Mouse (Mus musculus) hindbrain, embryonic 13.5 days (tissue): ENCODE measurements around the gene Rnasek. TPM values are rescaled to one million over a fixed set of nuclear protein-coding genes. Genes with fewer than 3 reads are reported as not detected.
A peak's percentile ranks its signal among the peaks of the same experiment; 100 is the strongest.

Experiments used
- ATAC-seq: fragments of 200-750 bp; cut with Nextera tagmentation; 2 replicates; pipeline ENCODE4 v1.8.0; 2017; ENCODE audit warnings: moderate TSS enrichment; ENCODE audit not compliant: low FRiP score
- H3K27ac ChIP-seq: fragments of 300-500 bp; sonication (generic); 2 replicates; pipeline ENCODE4 v1.5.1; 2015; ENCODE audit warnings: inconsistent platforms, mild to moderate bottlenecking, moderate library complexity
- H3K27me3 ChIP-seq: fragments of 300-500 bp; sonication (generic); 2 replicates; pipeline ENCODE4 v1.6.1; 2015; ENCODE audit warnings: mild to moderate bottlenecking, inconsistent platforms
- H3K36me3 ChIP-seq: fragments of 300-500 bp; sonication (generic); 2 replicates; pipeline ENCODE4 v1.6.1; 2015; ENCODE audit warnings: mild to moderate bottlenecking, inconsistent platforms
- H3K4me1 ChIP-seq: fragments of 300-500 bp; sonication (generic); replicated peaks from 2 replicates; pipeline ENCODE4 v1.6.1; 2015; ENCODE audit warnings: inconsistent platforms
- H3K4me2 ChIP-seq: fragments of 300-500 bp; sonication (generic); 2 replicates; pipeline ENCODE4 v1.6.1; 2015; ENCODE audit warnings: inconsistent platforms, mild to moderate bottlenecking, moderate library complexity
- H3K4me3 ChIP-seq: fragments of 300-500 bp; sonication (generic); 2 replicates; pipeline ENCODE4 v1.5.1; 2015; ENCODE audit warnings: mild to moderate bottlenecking, inconsistent platforms
- H3K9ac ChIP-seq: fragments of 300-500 bp; sonication (generic); 2 replicates; pipeline ENCODE4 v1.6.1; 2015; ENCODE audit warnings: mild to moderate bottlenecking, inconsistent platforms
- H3K9me3 ChIP-seq: fragments of 300-500 bp; sonication (generic); 2 replicates; pipeline ENCODE4 v1.6.1; 2016; ENCODE audit warnings: inconsistent platforms
- WGBS: fragments of 180-500 bp; shearing (Covaris S2); methylation state at CpG from one replicate; pipeline ENCODE4 v1.1.7; 2015; 5-methylcytosine and 5-hydroxymethylcytosine counted together
- polyA plus RNA-seq: library from polyadenylated mRNA; unstranded; fragments of >200 nt; fragmentation: Nextera tagmentation; extraction: Ambion mirVana; gene quantifications from 2 replicates; pipeline ENCODE4 v1.2.1, GENCODE M21; 2015

Rnasek gene
- polyA plus RNA-seq, 1 experiment from 2014 or later: 342 TPM

- peak within 1 kb of the TSS; percentile 43 for H3K4me2 ChIP-seq
- peak within 1 kb of the TSS; percentile 23 for H3K4me3 ChIP-seq
- no peaks in the 10 kb centered on the region for H3K9me3 ChIP-seq
- H3K27ac ChIP-seq: no peak within 1 kb of the TSS
- no peak for ATAC-seq
- H3K4me1 ChIP-seq: peaks cover 4% of the 10 kb centered on the region
- peak within 1 kb of the TSS; percentile 39 for H3K9ac ChIP-seq
- H3K27me3 ChIP-seq: peaks cover 71% of the 10 kb centered on the region
- WGBS: 2% methylated on average over 25 of the region's 25 CpGs
- H3K36me3 ChIP-seq: no peaks in the 10 kb centered on the region
Measured at GRCm38 (mm10) chr11:70254931-70255531, 15.4 kb upstream of the Rnasek start, which contains the start of gene Alox12. Alox12 (minus strand) TSS chr11:70255353.

DNA sequence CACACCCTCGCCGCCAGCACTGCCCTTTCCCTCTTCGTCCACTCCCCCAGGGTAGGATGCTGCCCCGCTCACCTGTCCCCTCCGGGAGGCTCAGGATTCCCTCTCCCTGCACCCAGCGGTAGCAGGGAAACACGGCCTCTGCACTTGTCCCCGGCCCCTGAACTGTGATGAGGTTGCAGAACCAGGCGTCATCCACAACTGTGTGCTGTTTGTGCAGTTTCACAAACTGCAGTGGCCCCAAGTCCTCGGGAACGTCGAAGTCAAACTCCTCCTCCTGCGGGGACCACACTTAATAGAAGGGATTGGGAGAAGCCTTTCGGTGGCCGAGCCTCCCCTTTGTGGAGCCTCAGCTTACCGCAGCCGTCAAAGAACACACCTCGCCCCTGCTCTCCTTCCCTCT is 14.7 kb upstream of the Rnasek start:
- Histone ChIP-seq H3K27ac (no peak overlapping the region), H3K9me3 (no peaks in the 10 kb centered on the region), H3K9ac (no peak overlapping the region), H3K4me3 (peak overlapping the region; percentile 23), H3K36me3 (no peaks in the 10 kb centered on the region), H3K4me2 (peak overlapping the region; percentile 43), H3K4me1 (peaks cover 4% of the 10 kb centered on the region), H3K27me3 (peaks cover 77% of the 10 kb centered on the region)
- 4% methylated on average over 18 of the region's 18 CpGs for WGBS
- no peak for ATAC-seq

GRCm38 (mm10) chr11:70251853-70252252 is 12.2 kb upstream of the Rnasek start:
- Histone ChIP-seq H3K9ac (no peak overlapping the region), H3K9me3 (no peaks in the 10 kb centered on the region), H3K4me2 (no peak overlapping the region), H3K4me1 (peaks cover 4% of the 10 kb centered on the region), H3K36me3 (no peaks in the 10 kb centered on the region), H3K4me3 (no peak overlapping the region), H3K27ac (no peak overlapping the region), H3K27me3 (peaks cover 69% of the 10 kb centered on the region)
- ATAC-seq: no peak
- 84% methylated on average over 8 of the region's 8 CpGs for WGBS

- H3K9ac ChIP-seq: no peak overlapping the region
- H3K27me3 ChIP-seq: peaks cover 67% of the 10 kb centered on the region
Measured at GRCm38 (mm10) chr11:70250150-70250549, 10.5 kb upstream of the Rnasek start.

GRCm38 (mm10) chr11:70247136-70247845 is 7.6 kb upstream of the Rnasek start:
- 44% methylated on average over 9 of the region's 9 CpGs for WGBS
- H3K4me3 ChIP-seq: no peak overlapping the region

More at GRCm38 (mm10) chr11:70250150-70250549, 10.5 kb upstream of the Rnasek start:
- H3K4me3 ChIP-seq: no peak overlapping the region
- no peaks in the 10 kb centered on the region for H3K9me3 ChIP-seq
- WGBS: 78% methylated on average over 11 of the region's 11 CpGs
- H3K4me1 ChIP-seq: peaks cover 4% of the 10 kb centered on the region
- no peak overlapping the region for H3K27ac ChIP-seq
- H3K36me3 ChIP-seq: no peaks in the 10 kb centered on the region
- H3K4me2 ChIP-seq: no peak overlapping the region
- ATAC-seq: no peak

DNA sequence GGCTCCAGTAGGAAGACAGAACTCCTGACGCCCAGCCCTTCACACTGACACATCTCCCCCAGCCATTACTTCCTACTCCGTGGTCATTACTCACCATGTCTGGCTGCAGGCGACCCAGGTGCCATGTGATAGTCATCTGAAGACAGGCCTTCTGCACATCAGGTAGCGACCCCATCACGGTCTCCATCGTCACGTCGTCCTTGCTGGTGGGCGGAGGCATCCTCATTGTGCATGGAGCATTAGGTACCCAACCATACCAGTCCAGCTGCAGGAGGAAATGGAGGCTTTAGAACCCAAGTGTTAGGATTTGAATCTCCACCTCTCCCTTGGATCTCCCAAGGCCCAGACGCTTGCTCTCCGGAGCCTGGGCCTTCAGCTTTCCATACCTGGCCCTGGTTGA is 2.9 kb upstream of the Rnasek start:
- Histone ChIP-seq H3K4me2 (no peak overlapping the region), H3K27ac (no peak overlapping the region), H3K9ac (no peak overlapping the region), H3K36me3 (no peaks in the 10 kb centered on the region), H3K9me3 (no peaks in the 10 kb centered on the region), H3K27me3 (peaks cover 25% of the 10 kb centered on the region), H3K4me3 (no peak overlapping the region), H3K4me1 (peaks cover 21% of the 10 kb centered on the region)
- 72% methylated on average over 11 of the region's 11 CpGs for WGBS
- ATAC-seq: no peak

More at GRCm38 (mm10) chr11:70247136-70247845, 7.6 kb upstream of the Rnasek start:
- ATAC-seq: no peak
- Histone ChIP-seq H3K36me3 (no peaks in the 10 kb centered on the region), H3K9ac (no peak overlapping the region), H3K4me1 (no peaks in the 10 kb centered on the region), H3K27me3 (peaks cover 54% of the 10 kb centered on the region), H3K27ac (no peak overlapping the region), H3K4me2 (no peak overlapping the region), H3K9me3 (no peaks in the 10 kb centered on the region)

DNA sequence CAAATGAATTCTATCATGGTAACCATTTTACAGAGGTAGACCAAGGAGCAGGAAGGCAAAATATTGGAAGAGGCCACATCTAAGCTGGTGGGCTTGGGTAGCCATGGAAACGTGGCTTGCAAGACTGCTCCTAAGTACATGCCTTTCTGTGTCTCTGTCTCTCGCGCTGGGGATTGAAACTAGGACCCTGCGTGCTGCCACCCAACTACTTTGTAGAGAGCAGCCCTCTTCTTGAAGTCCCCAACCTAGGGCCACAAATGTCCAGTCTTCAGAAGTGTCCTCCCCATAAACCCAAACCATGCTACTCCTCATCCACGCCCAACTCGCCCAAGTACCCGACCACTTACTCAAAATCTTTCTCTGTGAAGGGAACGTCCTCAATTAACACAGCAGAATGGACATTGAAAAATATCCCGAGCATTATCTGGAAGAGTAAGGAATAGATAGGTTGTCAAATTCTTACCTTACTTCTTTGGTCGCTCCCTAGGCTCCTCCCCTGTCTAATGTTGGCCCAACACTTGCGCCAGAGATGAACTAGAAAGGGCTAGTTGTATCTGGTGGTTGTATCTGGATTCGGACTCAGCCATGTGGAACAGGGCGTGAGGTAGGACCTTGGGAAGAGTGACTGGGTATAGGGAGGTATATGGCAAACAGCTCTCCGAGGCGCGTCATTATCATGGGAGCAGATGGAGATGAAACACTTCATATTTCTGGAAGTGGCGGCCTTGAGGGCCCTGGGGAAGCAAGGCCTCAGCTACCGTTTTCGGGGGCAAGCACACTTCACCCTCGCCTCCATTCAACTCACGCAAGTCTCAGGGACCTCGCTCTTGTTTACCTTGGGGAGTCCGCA is 826 bp downstream of the Rnasek start:
- Histone ChIP-seq H3K36me3 (peaks cover 21% of the 10 kb centered on the region), H3K9me3 (no peaks in the 10 kb centered on the region), H3K27me3 (peaks cover 4% of the 10 kb centered on the region; the same call in 1 of the 2 replicates), H3K9ac (peak overlapping the region; percentile 95), H3K4me1 (peaks cover 40% of the 10 kb centered on the region), H3K27ac (peak overlapping the region; percentile 95), H3K4me3 (peak overlapping the region; percentile 93), H3K4me2 (peak overlapping the region; percentile 94)
- ATAC-seq: no peak
- 12% methylated on average over 23 of the region's 23 CpGs for WGBS

DNA sequence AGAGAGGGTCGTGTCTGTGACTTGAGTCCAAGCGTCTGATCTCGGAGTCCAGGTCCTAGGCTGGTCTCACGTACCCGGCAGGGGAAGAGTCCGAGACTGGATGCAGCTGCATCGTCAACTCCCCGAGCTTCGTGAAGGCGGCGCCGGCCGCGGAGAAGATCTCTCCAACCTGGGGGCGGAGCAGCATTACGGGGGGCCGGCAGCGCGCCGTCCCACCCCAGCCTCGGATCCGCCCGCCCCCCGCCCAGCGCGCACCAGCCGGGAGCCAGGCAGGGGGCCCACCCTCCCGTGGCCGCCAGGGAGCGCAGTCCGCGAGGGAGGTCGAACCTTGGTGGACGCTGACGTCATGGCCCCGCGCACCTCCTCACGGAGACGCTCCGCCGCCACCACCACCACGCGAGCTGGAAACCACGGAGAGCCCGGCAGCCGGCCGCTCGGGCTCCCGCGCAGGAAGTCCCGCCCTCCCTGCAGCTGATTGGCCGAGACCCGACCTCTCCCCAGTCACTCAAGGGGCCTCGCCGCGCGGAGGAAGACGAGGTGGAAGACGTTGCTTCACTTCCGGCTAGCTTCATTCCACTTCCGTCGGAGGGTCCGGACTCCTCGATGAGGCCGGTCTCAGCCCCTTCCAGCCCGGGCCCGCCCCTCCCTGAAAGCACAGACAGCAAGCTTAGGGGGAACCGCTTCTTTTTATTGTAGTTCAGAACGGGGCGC is 2.0 kb downstream of the Rnasek start, which contains the start of gene 0610010K14Rik:
TSS of gene 0610010K14Rik (minus strand) at position 458 of the 711 bp plus-strand sequence.
- Histone ChIP-seq H3K27ac (peak within 1 kb of the TSS; percentile 95), H3K36me3 (peaks cover 21% of the 10 kb centered on the region), H3K9me3 (no peaks in the 10 kb centered on the region), H3K9ac (peak within 1 kb of the TSS; percentile 95), H3K27me3 (0 out of 2 replicates have a peak, but pooled peaks cover 1% of the 10 kb centered on the region), H3K4me2 (peak within 1 kb of the TSS; percentile 94), H3K4me1 (peaks cover 47% of the 10 kb centered on the region), H3K4me3 (peak within 1 kb of the TSS; percentile 93)
- peak; percentile 93 for ATAC-seq
- WGBS: under 1% methylated on average over 66 of the region's 70 CpGs

- H3K9me3 ChIP-seq: no peaks in the 10 kb centered on the region
- peak overlapping the region; percentile 94 for H3K4me2 ChIP-seq
Measured at GRCm38 (mm10) chr11:70236717-70237116, 2.9 kb downstream of the Rnasek start.

DNA sequence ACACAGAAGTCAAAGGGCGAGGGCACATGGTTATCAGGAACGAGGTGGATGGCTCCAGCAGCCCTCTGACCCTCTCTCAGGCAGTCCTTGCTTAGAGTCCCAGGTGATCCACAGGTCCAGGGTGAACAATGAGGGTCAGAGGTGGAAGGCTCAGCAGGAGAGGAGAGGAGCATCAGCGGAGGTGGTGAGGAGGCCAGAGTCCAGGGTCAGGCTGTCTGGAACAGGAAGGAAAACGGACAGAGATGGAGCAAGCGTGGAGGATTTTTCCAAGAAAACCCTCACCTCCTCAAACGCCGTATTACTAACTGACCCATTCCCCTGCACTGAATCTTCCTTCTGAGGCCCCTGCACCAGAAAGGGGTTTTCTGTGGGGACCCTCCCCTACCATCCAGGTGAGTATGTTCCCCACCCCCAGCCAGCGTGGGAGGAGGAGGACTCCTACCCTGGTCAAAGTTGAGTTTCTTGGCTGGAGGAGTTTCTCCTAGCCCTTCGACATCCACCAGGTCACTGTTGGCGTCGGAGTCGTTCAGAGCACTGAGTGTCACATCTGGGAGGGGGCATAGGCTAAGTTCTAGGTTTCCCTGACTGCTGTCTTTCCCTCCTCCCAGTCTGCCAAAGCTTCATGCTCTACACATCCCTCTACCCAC is 4.3 kb downstream of the Rnasek start:
- Histone ChIP-seq H3K4me2 (no peak overlapping the region), H3K27ac (no peak overlapping the region), H3K36me3 (peaks cover 21% of the 10 kb centered on the region), H3K9me3 (no peaks in the 10 kb centered on the region), H3K9ac (no peak overlapping the region; the same call in 1 of the 2 replicates), H3K27me3 (peaks cover 15% of the 10 kb centered on the region), H3K4me1 (peaks cover 49% of the 10 kb centered on the region), H3K4me3 (no peak overlapping the region)
- WGBS: 91% methylated on average over 12 of the region's 12 CpGs
- ATAC-seq: no peak

More at GRCm38 (mm10) chr11:70236717-70237116, 2.9 kb downstream of the Rnasek start:
- 35% methylated on average over 7 of the region's 7 CpGs for WGBS
- Histone ChIP-seq H3K36me3 (peaks cover 21% of the 10 kb centered on the region), H3K27me3 (peaks cover 2% of the 10 kb centered on the region; the same call in 1 of the 2 replicates), H3K4me1 (peaks cover 53% of the 10 kb centered on the region), H3K4me3 (peak overlapping the region; percentile 93), H3K9ac (peak overlapping the region; percentile 95), H3K27ac (peak overlapping the region; percentile 95)
- no peak for ATAC-seq

GRCm38 (mm10) chr11:70234497-70234896 is 5.1 kb downstream of the Rnasek start:
- Histone ChIP-seq H3K9me3 (no peaks in the 10 kb centered on the region), H3K4me1 (peaks cover 56% of the 10 kb centered on the region), H3K27me3 (peaks cover 24% of the 10 kb centered on the region), H3K9ac (no peak overlapping the region), H3K36me3 (peaks cover 21% of the 10 kb centered on the region), H3K4me2 (no peak overlapping the region), H3K27ac (no peak overlapping the region), H3K4me3 (no peak overlapping the region)
- 88% methylated on average over 8 of the region's 8 CpGs for WGBS
- ATAC-seq: no peak
